Mouse (Mus musculus): ENCODE results near the gene Parp12.

- TF ChIP-seq POLR2A (IDR thresholded peaks at IDR 0.05; ENCODE audit: borderline replicate concordance, extremely low read depth, low read depth, low read length) (no peak), CTCF (IDR thresholded peaks at IDR 0.05; ENCODE audit: insufficient read depth, low read length) (no peak)
Measured at GRCm38 (mm10) chr6:39054206-39054864, 63.8 kb downstream of the Parp12 start.

Measured in lung, adult 2 months (tissue).